Mouse (Mus musculus) layer of hippocampus, adult 11-12 months (tissue): ENCODE data around the gene Acp6.
"Not testable (repeated sequence)": the region's sequence is repeated elsewhere in the genome, so short reads cannot be mapped to it uniquely, and the experiment has no call there.

Source experiments
- DNase-seq: peaks from one replicate; pipeline ENCODE4 v3.0.0; 2022; ENCODE audit warnings: low spot score

Gene Acp6

GRCm38 (mm10) chr3:97158611-97159508, at the start of gene Acp6:
Acp6 (plus strand) TSS chr3:97158777.
- DNase-seq, result peak; percentile 93

DNA sequence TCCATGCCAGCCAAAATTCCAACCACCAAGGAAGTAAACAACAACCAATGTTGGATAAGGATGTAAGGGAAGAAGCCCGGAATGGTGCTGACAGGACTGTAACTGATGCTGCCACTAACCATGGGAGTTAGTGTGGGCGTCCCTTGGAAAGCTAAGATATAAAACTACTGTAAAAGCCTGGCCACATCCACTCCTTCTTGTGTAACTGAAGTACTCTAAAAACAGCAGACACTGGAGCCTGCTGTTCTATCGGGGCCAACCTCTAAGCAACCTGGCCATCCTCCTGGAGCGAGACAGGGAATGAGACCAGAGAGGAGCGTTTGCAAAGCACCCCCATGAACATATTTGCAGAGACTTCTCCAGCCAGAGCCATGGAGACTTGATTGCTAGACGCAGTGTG, 41.1 kb upstream of the Acp6 start:
- DNase-seq, result no peak

- DNase-seq, result no peak
These were observed 40.3 kb upstream of the Acp6 start for GRCm38 (mm10) chr3:97118313-97118712.

GRCm38 (mm10) chr3:97124193-97124592, 34.4 kb upstream of the Acp6 start:
- no peak for DNase-seq

DNA sequence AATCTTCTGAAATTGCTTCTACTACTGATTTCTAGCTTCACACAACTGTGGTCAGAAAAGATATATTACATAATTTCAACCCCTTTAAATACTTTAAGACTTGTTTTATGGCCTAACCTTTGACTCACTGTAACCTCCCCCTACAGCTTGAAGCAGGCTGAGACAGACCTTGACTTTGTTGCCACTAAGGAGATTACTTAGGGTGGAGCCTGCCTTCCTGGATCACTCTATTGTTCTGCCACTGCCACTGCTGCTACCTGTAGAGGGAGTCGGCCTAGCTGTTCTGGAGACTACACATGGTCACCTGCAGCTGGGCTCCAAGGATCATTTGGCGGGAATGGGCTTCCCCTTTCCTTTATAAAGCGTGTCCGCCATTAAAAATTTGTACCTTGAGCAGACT, 29.2 kb upstream of the Acp6 start:
- DNase-seq, result no peak

DNA sequence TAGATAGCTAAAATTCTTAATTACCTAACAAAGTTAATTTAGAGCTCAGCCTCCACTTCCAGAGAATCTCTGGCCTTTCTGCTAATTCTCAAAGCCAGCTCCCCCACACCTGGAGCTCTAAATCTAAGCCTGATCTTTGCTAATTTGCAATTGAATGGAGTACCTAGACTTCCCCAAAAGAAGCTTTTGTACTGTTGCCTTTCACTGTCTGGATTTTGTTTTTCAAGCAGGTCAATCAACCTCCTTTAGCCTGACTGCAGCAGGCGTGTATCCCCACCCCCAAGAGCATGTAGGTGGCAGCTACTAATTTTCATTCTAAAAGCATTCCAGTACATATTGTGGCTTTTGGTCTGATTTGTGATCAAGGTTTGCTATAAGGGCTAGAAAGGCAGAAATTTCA, 20.9 kb upstream of the Acp6 start:
- DNase-seq, result not testable (repeated sequence)

- no peak for DNase-seq
These were observed 7.5 kb upstream of the Acp6 start for GRCm38 (mm10) chr3:97151092-97151491.

DNA sequence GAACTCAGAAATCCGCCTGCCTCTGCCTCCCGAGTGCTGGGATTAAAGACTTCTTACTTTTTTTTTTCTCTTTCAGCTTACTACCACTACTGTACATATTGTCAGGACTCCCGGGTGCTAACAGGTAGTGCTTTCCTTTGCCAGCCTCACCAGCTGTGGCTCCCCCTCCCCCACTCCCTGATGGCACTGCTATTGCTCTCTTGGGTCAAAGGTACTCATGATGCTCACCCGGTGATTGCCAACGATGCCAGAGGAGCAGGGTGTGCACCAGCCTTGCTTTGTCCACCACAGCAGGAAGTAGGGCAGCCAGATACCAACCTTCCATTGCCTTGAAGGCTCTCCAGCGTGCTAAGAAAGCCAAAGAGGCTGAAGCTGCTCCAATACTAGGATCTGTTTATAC, 2.1 kb upstream of the Acp6 start:
- DNase-seq, result peak; percentile 6

GRCm38 (mm10) chr3:97157308-97157707, 1.3 kb upstream of the Acp6 start:
- DNase-seq, result no peak

- peak; percentile 92 for DNase-seq
These were observed 498 bp upstream of the Acp6 start for GRCm38 (mm10) chr3:97157958-97158599.

GRCm38 (mm10) chr3:97159509-97159850, 903 bp downstream of the Acp6 start:
- no peak for DNase-seq

DNA sequence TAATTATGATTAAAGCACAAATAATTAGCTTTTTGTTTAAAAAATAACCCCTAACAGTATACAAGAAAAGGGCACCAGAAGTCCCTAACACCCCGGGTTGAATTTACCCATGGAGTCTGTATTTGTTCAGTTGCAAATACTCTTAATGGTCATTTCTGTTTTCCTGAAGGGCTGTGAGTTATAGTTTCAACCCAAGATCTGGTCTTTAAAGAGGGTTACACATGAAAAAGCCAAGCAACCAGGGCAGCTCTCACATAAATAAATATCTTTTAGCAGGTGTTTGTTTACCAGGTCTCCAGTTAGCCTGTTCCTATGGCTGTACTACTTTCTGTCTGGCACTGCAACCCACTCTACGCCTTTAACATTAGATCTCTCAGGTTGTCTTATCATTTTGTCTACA, 1.4 kb downstream of the Acp6 start:
- DNase-seq, result no peak

- DNase-seq, result no peak
These were observed 2.3 kb downstream of the Acp6 start for GRCm38 (mm10) chr3:97160908-97161307.

DNA sequence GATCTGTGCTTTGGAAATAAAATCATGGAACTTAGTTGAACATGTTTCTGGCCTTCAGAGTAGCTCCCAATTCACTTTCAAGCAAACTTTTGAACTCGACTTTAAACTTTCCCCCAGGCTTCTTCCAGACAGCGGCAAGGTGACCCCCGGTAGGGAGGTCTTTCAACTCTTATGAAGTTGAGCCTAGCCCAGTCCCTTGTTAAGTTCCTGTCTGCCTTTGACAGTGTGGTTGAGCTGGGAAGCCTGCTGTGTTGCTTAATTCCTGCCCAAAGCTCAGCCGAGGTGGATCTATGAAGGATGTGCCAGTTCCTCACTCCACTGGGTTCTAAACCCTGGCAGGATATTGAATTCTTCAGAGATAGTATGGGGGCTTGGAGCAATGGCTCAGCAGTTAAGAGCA, 3.2 kb downstream of the Acp6 start:
- no peak for DNase-seq

DNA sequence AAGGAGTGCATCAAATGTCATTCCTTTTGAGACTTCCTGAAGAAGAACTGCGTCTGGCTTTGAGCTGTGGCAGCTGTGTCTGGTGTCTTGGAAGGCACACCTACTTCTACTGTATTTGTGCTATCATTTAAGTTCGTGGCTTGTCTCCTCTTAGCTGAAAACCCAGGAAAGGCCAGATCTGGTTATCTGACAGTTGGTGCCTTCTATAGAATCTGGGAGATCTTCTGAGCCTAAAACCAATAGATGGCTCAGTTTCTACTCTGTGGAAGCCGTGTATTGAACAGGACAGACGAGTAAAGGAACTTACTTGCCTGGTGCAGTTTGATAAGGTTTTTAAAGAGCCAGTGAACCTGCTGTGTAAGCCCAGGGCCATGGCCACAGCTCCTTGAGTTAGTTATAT, 5.9 kb downstream of the Acp6 start:
- DNase-seq, result no peak

DNA sequence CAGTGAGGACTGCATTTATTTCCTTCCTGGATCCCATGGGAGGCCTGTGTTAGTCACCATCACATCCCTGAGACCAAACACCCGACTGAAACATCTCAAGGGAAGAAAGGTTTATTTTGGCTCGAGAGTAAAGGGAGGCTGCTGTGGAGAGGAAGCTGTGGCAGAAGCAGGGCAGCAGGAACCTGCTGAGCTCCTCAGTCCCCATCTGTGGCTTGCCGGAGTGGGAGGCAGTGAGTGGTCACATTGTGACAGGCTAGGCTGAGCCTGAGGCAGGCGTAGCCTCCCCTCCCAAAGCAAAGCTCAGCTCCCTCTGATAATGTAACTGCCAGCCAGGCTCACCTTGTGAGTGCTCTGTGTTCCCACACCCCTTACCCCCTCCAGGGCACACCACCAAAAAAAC, 8.5 kb downstream of the Acp6 start:
- no peak for DNase-seq

GRCm38 (mm10) chr3:97171531-97171930, 13.0 kb downstream of the Acp6 start:
- DNase-seq, result no peak

- no peak for DNase-seq
These were observed 13.7 kb downstream of the Acp6 start for GRCm38 (mm10) chr3:97172231-97172630.

DNA sequence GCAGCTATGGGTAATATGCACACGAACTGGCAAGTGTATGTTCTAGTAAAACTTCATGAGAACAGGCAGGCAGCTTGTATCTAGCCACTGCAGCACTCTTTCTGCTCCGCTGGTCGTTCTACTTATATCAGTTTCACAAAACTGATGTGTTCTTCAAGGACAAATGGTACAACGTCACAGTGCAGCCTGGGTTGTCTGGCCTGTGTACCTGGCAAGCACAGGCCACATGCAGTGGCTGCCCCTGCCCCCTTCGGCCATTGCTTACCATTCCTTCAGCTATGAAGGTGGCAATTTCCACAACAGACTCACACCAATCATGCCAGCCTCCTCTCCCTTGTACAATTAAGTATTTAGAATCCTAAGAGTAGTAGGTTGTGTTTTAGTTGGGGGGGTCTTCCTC, 14.1 kb downstream of the Acp6 start:
- DNase-seq, result no peak

GRCm38 (mm10) chr3:97178885-97179284, 20.3 kb downstream of the Acp6 start:
- no peak for DNase-seq

DNA sequence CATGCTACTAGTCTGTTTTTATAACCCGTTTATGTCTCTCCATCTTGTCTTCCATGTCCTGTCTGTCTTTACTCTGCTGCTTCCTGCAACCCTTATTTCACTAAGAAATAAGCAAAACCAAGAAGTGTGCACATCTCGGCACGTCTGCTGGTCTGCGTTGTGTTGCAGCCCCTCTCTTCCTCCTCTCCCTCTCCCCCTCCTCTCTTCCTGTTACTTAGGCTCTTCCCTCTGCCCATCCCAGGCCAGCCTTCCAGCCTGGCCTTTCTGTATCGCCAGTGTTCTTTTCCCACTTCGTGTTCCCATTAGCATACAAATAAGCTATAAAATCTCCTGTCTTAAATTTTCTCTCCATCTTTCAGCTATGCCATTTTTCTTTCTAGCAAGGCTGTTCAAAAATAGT, 21.9 kb downstream of the Acp6 start:
- no peak for DNase-seq

GRCm38 (mm10) chr3:97183810-97184209, 25.2 kb downstream of the Acp6 start:
- no peak for DNase-seq

- DNase-seq, result peak; percentile 79
These were observed 26.7 kb downstream of the Acp6 start for GRCm38 (mm10) chr3:97185098-97185860.
